Mouse (Mus musculus): Measurements from ENCODE around the gene Was. TPM values are rescaled to one million over a fixed set of nuclear protein-coding genes. Genes with fewer than 3 reads are reported as not detected.
"Not testable (repeated sequence)": the region's sequence is repeated elsewhere in the genome, so short reads cannot be mapped to it uniquely, and the experiment has no call there.

Gene Was
- total RNA-seq (2021): 0.71 and 1.2 TPM in 2 replicates
- long read RNA-seq: 0 reads

- DNase-seq: no peak
Measured at GRCm38 (mm10) chrX:8090346-8090953, at the start of gene Was. Gene Was, minus strand, starts transcription at chrX:8090498.

GRCm38 (mm10) chrX:8139480-8139879 lies 49.2 kb upstream of the Was start:
- DNase-seq: no peak

GRCm38 (mm10) chrX:8135886-8136285 lies 45.6 kb upstream of the Was start:
- DNase-seq: no peak

GRCm38 (mm10) chrX:8132017-8132976 lies 42.0 kb upstream of the Was start, which contains the start of gene Wdr13:
Gene Wdr13, minus strand, starts transcription at chrX:8132892.
- DNase-seq: peak; percentile 85

GRCm38 (mm10) chrX:8131393-8131792 lies 41.1 kb upstream of the Was start:
- DNase-seq: no peak

- DNase-seq: no peak
Measured at GRCm38 (mm10) chrX:8125235-8125634, 34.9 kb upstream of the Was start.

- DNase-seq: no peak
Measured at GRCm38 (mm10) chrX:8123821-8124470, 33.6 kb upstream of the Was start.

- DNase-seq: no peak
Measured at GRCm38 (mm10) chrX:8117264-8117663, 27.0 kb upstream of the Was start.

GRCm38 (mm10) chrX:8115275-8115674 lies 25.0 kb upstream of the Was start:
- DNase-seq: no peak

GRCm38 (mm10) chrX:8105019-8105418 lies 14.7 kb upstream of the Was start:
- DNase-seq: no peak

- no peak for DNase-seq
Measured at GRCm38 (mm10) chrX:8102213-8102668, 11.9 kb upstream of the Was start.

- DNase-seq: no peak
Measured at GRCm38 (mm10) chrX:8101017-8101416, 10.7 kb upstream of the Was start.

- DNase-seq: no peak
Measured at GRCm38 (mm10) chrX:8099435-8099834, 9.1 kb upstream of the Was start.

- peak; percentile 91 for DNase-seq
Measured at GRCm38 (mm10) chrX:8096787-8097242, 6.5 kb upstream of the Was start.

- peak; percentile 71 for DNase-seq
Measured at GRCm38 (mm10) chrX:8096068-8096786, 5.9 kb upstream of the Was start.

GRCm38 (mm10) chrX:8095546-8095945 lies 5.2 kb upstream of the Was start:
- no peak for DNase-seq

GRCm38 (mm10) chrX:8090954-8091347 lies 653 bp upstream of the Was start:
- not testable (repeated sequence) for DNase-seq

GRCm38 (mm10) chrX:8089746-8090145 lies 552 bp downstream of the Was start:
- DNase-seq: no peak

- no peak for DNase-seq
Measured at GRCm38 (mm10) chrX:8085611-8086010, 4.7 kb downstream of the Was start.

GRCm38 (mm10) chrX:8084771-8085259 lies 5.5 kb downstream of the Was start:
- no peak for DNase-seq

- no peak for DNase-seq
Measured at GRCm38 (mm10) chrX:8075104-8075503, 15.2 kb downstream of the Was start.

Measured in adrenal gland, postnatal 25 days (tissue).